Mouse (Mus musculus): ENCODE data around the gene Stpg3.

DNA sequence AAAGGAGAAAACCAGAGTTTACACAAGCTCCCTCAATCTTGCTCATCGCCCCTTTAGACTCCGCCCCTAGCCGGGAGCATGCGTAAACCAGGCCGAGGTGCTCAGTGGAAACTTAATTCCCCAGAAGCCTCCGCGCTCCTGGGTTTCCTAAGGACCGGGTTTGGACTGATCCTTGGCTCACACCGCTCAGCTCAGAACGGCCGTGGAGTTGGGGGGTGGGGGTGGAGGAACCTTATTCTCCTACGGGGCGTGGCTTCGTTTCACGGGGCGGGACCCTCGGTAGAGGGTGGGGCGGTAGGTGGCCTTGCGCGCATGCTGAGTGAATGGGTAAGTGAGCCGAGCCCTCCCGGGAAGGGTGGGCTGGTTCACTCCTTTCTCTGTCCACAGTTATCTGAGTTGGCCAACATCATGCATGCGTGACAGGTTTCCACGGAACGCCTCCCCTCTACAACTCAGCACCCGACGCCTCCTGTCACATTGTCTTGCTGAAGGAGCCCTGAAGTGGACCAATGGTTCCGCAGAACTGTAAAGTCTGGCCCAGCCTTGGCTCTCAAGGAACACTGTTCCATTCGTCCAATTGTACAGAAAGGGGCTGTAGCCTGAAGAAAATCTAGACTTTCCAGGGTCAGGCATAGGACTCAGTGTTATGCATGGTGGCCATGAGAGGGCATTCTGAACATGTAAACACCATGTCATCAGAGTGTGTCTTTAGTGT lies 26.4 kb upstream of the Stpg3 start:
- 0 out of 2 replicates have a peak, but pooled peaks have one; percentile 8 for TF ChIP-seq POLR2A (IDR thresholded peaks at IDR 0.05; ENCODE audit: borderline replicate concordance, extremely low read depth, insufficient read depth, insufficient read length, poor library complexity, severe bottlenecking)
- TF ChIP-seq CTCF (IDR thresholded peaks at IDR 0.05; ENCODE audit: borderline replicate concordance, extremely low read depth, insufficient read depth, insufficient read length), result no peak
